Mouse (Mus musculus) thymus, postnatal 4 days (tissue): Measurements from ENCODE around the gene Nfib.

Experiments used
- DNase-seq: peaks from one replicate; pipeline ENCODE4 v3.0.0; 2021

Gene Nfib

GRCm38 (mm10) chr4:82333413-82333812 is 372.1 kb downstream of the Nfib start:
- DNase-seq, result no peak

DNA sequence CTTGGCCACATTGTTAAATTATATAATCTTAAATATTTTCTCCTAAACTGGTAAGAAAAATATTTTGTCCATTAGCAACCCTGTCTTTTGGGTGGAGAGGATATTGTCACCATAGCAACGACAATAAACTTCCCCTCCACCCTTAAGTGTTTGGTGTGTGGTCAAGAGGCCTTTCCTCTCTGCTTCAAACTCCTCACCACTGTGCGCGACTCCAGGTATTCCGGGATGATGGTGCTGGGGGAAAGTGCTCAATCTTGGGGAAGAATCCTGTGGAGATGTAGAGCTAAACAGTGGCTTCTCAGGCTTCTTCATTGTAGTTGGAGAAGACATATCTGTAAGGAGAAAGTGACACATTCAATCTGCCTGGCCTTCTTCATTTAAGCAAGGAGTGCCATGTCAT is 375.5 kb downstream of the Nfib start:
- DNase-seq, result no peak

DNA sequence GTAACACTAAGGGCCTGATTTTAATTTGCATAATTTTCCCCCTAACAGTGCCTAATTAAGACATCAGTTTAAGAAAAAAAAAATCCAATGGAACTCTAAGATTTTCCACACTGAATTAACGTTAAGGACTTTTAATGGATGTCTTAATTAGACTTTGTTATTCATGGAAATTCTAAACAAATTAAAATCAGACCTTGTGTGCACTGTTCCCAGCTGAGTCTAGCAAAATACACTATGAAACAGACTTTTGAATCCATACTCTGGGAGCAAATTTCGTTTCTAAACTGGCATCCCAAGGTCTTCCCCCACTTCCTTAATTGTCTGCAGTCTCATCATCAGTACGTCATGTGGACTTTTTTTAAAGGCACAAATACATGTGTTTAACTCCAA is 379.4 kb downstream of the Nfib start:
- no peak for DNase-seq

- no peak for DNase-seq
Observed at GRCm38 (mm10) chr4:82325409-82326139, 380.0 kb downstream of the Nfib start.

- DNase-seq, result no peak
Observed at GRCm38 (mm10) chr4:82324977-82325376, 380.6 kb downstream of the Nfib start.

GRCm38 (mm10) chr4:82321008-82321407 is 384.5 kb downstream of the Nfib start:
- DNase-seq, result no peak

GRCm38 (mm10) chr4:82319388-82319787 is 386.2 kb downstream of the Nfib start:
- no peak for DNase-seq

- no peak for DNase-seq
Observed at GRCm38 (mm10) chr4:82316168-82316567, 389.4 kb downstream of the Nfib start.

DNA sequence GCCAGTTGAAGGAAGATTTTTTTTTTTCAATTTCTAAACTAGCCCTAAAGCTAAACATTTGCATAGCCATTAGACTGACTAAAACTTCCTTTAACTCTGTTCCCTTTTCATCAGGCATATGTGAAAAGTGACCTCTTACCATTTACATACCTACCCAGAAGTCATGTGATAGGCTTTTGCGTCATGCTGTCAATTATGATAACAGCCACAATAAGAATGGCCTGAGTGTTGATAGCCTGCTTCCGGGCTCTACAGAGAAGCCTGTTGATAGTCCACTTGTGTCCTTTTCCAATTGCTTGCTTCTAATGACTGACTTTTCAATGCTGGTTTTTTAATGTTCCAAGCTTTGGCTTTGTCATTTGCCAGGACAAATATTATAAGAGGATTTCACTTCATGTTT is 389.8 kb downstream of the Nfib start:
- DNase-seq, result no peak

GRCm38 (mm10) chr4:82310924-82311734 is 394.4 kb downstream of the Nfib start:
- no peak for DNase-seq

DNA sequence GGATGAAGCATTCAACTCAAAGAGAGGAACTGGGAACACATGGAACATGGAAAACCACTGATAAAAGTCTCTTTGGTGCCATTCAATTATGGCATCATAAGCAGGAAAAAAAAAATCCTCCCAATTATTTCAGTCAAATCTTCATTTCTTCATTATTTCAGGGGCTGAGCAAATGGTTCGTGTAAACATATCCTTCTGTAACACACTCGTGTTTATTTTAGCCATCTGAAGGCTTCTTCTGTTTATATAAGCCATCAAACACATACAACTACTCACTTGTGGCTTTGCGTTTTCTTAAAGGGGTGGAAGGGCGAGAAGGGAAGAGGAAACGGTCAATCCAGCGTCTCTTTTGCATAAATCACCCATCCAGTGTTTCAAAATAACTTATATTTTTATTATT is 399.5 kb downstream of the Nfib start:
- no peak for DNase-seq

DNA sequence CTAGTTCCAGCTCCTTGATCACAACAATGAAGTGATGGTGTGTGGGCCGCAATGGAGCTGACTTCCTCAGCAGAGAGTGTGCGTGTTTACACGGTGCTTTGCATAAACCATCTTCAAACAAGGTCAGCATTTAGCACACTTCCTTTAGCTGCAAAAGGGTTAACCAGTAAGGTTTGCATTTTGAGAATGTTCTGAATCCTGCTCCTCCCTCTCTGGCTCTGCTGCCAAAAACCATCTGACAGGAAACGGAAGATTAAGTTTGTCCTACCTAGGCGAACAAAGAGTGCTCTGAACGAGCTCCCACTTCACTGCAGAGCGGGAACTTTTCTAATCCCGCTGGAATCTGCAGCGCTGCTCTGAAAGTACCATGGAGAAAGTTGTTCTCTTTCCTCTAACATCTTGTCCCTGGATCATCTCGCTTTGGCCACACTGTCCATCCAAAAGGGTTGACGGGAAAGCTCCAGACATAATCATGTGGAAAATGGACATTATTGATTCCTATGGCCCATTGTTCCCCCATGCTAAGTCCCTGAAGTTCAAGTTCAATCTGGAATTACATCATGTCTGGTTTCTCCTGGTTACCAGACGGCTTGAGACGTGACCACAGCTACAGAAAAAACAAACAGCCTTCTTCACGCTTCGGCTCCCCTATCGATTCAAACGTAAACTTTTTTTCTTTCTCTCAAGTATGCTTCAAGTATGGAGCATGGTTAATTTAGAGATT is 401.2 kb downstream of the Nfib start:
- no peak for DNase-seq

GRCm38 (mm10) chr4:82303362-82303900 is 402.1 kb downstream of the Nfib start:
- no peak for DNase-seq

DNA sequence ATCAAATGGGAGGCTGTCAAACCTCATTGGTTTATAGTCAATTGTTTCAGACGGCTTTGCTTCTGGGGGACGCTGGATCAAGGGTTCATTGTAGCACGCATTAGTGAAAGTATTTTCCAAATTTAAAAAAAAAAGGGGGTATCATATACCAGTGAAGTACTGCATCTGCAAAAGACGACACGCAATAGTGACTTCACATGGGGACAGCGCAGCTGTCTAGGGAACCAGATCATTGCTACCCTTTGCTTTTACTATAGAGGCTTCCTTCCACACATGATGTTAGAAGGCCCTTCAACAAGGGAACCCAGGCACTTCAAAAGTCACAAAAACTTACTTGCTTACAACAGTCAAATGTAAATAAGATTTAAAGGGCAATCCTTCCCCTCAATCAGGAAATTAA is 402.6 kb downstream of the Nfib start:
- DNase-seq, result no peak

GRCm38 (mm10) chr4:82298606-82299005 is 406.9 kb downstream of the Nfib start:
- no peak for DNase-seq

DNA sequence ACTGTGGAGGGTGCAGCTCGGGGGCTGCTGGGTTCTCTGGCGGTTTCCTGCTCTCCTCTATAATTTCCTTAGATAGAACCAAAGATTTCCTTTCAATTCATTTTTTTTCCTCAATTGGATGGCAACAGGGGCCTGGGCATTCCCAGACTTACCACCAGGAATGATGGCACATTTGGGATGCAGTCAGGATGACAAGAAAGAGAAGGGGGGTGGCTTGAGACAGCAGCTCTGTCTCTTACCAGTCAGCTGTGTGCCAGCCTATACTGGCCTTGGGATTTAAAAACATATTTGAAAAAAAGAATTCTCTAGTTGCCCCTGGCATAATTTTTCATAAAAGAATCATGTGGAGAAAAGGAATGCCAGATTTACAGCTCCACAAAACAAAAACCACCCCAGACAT is 408.0 kb downstream of the Nfib start:
- no peak for DNase-seq

DNA sequence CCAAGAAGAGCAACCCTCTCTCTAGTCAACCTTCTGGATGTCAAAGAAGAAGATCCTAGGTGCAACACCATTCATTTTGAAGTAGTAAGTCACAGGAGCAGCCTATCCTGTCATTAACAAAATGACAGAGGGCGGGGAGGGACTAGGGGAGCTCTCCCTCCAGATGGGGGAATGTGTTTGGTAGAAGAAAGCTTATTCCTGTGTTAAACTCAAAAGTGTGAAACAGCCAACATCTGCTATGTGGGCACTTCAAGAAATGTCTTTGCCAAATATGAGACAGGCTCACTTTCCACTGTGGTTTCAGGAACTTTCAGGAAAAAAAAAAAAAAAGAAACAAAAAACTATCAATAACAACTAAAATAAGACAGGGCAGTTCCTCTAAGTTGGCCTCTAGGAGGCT is 411.5 kb downstream of the Nfib start:
- no peak for DNase-seq

DNA sequence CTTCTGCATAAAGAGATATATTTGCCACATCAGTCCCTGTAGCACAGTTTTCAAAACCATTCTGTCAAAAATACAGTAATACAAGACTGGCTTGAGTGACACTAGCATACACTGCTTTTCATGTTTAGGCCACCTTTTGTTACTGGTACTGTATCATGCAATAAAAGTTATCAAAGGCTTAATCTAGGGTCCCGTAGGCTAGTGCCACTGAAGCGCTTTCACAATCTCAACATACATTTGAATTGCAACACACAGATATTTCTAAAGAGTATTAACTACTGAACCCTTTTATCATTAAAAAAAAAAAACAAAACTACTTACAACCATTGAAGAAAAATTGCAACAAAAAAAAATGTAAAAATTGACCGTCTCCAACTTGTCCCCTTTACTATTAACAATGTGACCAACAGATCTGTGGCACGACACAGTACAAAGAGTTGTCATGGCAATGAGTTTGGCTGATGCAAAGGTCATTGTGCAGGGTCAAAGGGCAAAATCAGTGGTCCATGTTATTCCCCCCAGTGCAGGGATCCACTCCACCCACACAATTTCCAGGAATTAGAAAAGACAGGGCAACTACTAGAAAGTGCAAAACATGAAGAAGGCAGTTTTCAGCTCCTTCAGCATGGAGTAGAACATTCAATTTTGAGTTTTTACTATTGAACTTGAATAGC is 414.2 kb downstream of the Nfib start:
- no peak for DNase-seq

DNA sequence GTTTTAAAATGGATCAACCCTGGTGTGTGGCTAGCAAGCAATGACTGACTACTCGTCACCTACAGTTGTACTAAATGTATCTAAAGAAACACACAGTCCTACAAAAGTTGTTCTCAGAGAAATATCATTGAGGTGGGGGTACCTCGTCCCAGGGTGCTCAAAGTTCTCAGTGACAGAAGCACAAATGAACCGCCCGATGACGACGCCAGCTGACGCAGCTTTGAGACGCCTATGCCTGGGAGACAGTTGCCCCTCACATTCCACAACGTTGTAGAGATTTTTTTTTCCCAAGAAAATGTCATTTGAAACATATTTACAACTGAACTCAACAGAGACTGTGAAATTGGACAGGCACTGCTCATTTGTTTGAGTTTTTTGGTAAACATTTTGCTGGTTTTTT is 414.9 kb downstream of the Nfib start:
- DNase-seq, result no peak

DNA sequence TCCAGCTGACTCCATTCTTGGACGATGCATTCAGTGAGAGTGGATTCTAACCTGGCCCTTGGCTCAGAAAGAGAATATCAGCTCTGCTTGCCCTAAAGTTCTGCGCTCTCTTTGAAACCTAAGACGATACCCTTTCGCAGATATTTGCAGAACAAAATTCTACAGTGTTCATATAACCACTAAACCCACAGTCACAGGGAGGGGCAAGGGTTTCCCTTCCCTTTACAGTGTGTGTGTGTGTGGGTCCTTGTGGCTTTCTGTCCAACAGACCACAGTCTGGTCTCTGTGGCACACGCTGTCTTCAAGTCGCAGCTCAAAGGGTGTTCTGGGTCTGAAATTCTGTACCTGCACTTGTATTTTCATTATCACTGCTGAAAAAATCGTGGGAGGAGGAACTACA is 416.0 kb downstream of the Nfib start:
- DNase-seq, result no peak

DNA sequence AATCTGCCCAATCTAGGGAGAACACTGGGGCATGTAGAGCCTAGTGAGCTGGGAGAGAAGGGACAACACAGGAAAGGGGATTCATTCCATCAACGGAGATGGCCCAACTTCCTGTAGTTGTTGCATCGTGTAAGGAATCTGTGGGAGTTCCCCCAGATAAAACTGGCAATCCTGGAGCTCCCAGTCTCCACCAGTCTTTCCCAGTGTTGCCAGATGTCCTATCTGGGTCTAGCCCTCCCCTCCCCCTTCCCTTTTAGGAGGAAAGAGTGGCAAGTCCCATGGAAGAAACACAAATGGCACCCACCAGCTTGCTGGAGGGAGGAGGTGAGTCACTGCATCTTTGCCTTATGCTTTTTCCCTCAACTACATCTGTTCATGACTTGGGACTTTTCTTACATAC is 417.4 kb downstream of the Nfib start:
- no peak for DNase-seq

- DNase-seq, result no peak
Observed at GRCm38 (mm10) chr4:82287454-82287853, 418.1 kb downstream of the Nfib start.

- DNase-seq, result no peak
Observed at GRCm38 (mm10) chr4:82286931-82287330, 418.6 kb downstream of the Nfib start.
